Mouse (Mus musculus) R1 (cell line): ENCODE data around the gene Adgrv1.
"Not testable (repeated sequence)": the region's sequence is repeated elsewhere in the genome, so short reads cannot be mapped to it uniquely, and the experiment has no call there.

Source experiments
- DNase-seq: peaks from one replicate; pipeline ENCODE4 v3.0.0-alpha.2; 2018; ENCODE audit warnings: low read depth, low spot score

Adgrv1 gene

GRCm38 (mm10) chr13:81627861-81628260 lies 5.1 kb downstream of the Adgrv1 start:
- DNase-seq, result not testable (repeated sequence)

DNA sequence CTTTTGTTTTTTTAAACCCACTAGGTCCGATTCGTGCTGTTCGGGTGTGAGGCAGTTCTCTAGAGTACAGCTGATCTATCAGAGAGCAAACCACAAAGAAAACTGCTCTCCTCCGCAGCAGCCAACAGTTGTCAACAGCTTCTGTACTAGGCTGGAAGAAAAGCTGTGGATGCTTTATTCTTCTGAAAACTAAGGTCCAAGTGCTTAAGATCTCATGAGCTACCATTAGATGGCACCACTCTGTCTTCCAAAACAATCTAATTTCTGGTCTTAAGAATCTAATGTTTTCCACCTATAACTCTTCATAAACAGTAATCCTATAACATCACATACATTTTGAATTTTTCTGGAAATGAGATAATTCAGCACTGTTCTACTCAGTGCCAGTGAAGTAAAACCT lies 22.6 kb downstream of the Adgrv1 start:
- DNase-seq, result no peak

GRCm38 (mm10) chr13:81606991-81607390 lies 26.0 kb downstream of the Adgrv1 start:
- DNase-seq, result no peak

DNA sequence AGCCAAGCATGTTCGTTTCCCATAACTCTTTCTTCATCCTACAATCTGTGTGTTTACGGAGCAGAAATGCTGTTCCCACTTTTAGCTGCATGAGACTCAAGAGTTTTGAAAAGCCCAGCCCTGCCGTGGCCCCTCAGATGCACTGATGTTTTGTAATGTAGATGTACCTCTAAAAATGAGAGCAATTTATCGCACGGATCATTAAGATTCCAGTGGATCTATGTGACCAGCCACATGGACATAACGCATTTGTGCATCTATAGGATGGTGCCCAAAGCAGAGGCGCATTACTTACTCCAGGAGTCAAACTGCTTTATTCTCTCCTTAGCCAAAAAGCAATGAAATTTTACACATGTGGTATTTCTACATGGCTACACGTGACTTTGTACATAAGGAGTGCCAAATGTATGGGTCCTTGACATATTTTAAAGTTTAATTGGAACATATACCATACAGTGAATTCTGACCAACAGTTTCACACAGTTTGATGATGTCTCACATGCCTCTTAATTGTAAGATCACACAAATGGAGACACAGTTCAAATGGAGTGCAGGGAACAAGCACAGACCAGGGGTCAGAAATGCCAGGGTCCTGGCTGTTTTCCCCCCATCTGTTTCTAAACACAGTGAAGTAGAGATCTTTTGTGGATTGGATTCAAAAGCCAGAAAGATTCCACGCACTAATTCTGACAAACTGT lies 35.9 kb downstream of the Adgrv1 start:
- DNase-seq, result no peak

DNA sequence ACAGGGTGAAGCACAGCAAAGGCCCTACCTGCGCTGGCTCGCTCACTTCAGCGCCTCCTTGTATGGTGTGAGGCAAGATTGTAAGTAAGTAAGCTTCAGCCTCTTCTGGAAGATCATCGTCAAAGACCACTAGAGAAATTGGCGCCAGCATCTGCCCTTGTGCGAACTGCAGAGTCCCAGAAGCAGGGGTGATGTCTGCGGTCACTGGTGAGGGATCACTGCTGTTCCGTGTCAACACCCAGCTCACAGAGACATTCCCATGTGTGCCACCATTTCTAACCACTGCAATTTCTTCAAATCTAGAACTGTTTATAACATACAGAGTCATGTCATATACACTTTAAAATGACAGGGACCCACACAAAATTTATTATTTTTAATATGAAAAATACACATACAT lies 54.3 kb downstream of the Adgrv1 start:
- DNase-seq, result no peak

DNA sequence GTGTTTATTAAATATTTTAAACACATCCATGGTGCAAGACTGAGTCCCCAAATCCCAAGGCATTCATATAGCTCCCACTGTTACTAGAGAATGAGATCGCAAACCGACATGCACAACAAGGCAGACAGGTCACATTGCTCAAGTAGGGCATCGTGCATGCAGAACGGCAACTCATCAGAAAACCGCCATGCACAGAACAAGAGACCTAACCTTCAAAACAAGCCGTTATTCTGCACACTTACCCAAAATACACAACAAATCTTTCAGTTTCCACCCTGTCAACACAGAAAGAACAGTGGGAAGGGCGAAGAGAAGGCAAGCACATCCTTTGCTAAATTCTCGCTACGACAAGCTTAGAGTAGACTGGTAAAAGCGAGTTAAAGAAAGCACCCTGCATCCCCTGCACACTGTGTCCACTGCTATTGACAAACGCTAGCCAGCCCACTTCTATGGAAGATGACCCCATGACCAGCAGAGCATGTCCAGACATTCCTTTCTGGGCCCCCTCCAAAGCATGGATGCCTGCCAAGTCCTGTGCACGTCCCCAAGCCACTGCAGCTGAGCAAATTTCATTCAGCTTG lies 62.6 kb downstream of the Adgrv1 start:
- no peak for DNase-seq

DNA sequence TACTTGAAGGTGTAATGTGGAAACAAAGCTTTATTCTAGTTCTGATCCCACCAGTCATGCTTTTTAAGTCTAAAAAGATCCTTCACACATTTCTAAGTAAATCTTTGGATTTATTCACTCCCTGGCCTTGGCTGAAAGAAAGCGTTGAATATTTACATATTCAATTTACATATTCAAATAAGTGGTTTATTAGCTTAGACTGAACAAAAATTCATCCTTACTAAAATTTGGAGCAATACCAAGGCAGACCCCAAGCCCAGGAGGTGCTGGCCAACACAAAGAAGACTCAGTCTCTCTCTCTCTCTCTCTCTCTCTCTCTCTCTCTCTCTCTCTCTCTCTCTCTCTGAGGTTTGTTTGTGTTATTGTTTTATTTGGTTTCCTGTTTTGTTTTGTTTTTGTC lies 82.9 kb downstream of the Adgrv1 start:
- DNase-seq, result no peak

- DNase-seq, result no peak
These were observed 98.0 kb downstream of the Adgrv1 start for GRCm38 (mm10) chr13:81534916-81535315.

GRCm38 (mm10) chr13:81526687-81527086 lies 106.3 kb downstream of the Adgrv1 start:
- peak; percentile 17 for DNase-seq

GRCm38 (mm10) chr13:81510142-81510541 lies 122.8 kb downstream of the Adgrv1 start:
- no peak for DNase-seq

GRCm38 (mm10) chr13:81497035-81497434 lies 135.9 kb downstream of the Adgrv1 start:
- DNase-seq, result no peak

- DNase-seq, result no peak
These were observed 141.0 kb downstream of the Adgrv1 start for GRCm38 (mm10) chr13:81491971-81492370.

DNA sequence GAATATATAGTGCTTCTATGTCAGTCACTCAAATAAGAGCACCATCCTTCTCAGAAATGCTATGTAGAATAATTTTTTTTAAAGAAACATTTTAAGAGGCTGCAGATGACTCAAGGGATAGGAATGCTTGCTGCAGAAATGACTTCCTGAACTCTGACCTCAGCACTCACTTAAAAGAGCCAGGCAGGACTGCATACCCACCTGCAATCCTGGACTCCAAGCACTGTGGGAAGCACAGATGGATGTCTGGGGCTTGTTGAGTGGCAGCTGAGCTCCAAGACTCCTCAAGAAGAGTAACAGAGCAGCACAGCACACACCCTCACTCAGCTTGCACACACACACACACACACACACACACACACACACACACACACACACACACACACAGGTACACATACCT lies 146.0 kb downstream of the Adgrv1 start:
- no peak for DNase-seq

GRCm38 (mm10) chr13:81473750-81474149 lies 159.2 kb downstream of the Adgrv1 start:
- DNase-seq, result no peak

DNA sequence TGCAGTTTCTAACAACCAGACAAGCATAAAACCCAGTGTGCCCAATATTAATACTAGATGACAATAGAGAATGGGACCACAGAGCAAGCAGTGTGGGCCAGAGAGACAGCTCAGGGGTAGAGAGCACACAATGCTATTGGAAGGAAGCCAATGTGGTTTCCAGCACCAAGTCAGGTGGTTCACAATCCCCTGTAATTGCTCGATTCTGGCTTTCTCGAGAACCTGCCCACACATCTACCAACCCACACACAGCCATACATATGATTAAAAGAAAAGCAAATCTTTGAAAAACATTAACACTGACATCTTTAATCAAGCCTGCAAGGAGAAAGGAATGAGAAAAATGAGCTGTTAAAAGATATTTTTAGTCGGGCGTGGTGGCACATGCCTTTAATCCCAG lies 166.3 kb downstream of the Adgrv1 start:
- no peak for DNase-seq

DNA sequence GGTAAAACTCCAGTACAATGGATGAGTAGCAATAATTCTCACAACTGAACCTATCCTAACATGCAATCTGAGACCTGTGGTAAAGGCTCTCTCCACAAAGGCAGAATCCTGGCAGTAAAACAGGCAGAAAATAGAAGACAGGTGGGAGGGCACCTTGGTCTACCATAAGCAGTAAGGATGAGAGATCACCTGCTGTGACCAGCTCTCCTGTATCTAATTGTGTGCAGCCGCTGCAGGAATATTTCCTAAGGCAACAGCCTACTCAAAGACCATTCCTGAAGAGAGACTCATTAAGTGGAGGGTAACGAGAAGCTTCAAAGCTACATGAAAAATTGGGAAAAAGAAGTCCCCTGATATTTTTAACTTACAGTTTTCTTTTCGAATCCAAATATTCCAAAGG lies 167.2 kb downstream of the Adgrv1 start:
- no peak for DNase-seq

GRCm38 (mm10) chr13:81449630-81450029 lies 183.3 kb downstream of the Adgrv1 start:
- DNase-seq, result no peak

- no peak for DNase-seq
These were observed 183.8 kb downstream of the Adgrv1 start for GRCm38 (mm10) chr13:81449198-81449597.

DNA sequence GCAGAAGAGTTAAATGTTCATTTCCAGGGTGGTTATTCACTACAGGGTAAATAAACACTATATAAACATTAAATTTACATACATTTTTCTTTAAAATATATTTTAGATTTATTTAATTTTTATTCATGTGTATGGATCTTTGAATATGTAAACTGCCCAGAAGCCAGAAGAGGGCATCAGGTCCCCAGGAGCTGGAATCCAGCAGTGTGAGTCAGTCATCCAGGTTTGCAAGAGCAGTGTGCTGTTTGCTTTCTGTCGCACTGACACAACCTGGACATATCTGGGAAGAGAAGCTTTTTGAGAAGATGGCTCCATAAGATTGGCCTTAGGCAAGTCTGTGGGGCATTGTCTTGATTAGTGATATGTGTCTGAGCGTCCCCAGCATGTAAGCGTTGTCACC lies 191.5 kb downstream of the Adgrv1 start:
- DNase-seq, result no peak

- peak; percentile 54 for DNase-seq
These were observed 193.4 kb downstream of the Adgrv1 start for GRCm38 (mm10) chr13:81439390-81440025.

DNA sequence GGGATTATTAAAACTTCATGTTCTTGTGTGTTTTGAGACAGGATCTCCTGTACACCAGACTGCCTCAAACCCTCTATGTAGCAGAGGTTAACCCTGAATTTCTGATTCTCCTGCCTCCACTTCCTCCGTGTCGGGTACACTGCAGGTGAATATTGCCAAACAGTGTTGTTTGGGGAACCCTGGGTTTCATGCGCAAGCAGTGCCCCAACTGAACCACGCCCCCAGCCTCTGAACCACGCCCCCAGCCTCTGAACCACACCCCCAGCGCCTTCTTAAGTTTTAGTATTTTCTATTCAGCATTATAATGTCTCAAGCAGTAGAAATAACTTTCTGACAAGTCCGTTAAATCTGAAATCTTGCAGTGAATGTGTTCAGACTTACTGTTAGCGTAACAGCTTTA lies 195.9 kb downstream of the Adgrv1 start:
- peak; percentile 23 for DNase-seq

- peak; percentile 67 for DNase-seq
These were observed 205.8 kb downstream of the Adgrv1 start for GRCm38 (mm10) chr13:81426896-81427755.
